Mouse (Mus musculus) heart, adult 18-20 months (tissue): ENCODE data around the gene Spryd3. TPM values are rescaled to one million over a fixed set of nuclear protein-coding genes. Genes with fewer than 3 reads are reported as not detected.
"Not testable (repeated sequence)": the region's sequence is repeated elsewhere in the genome, so short reads cannot be mapped to it uniquely, and the experiment has no call there.

Experiments used
- DNase-seq, 2 experiments: peaks; one replicate each; pipeline ENCODE4 v3.0.0; 2021 to 2022; ENCODE audit warnings: mixed read lengths in 1 of 2
- long read RNA-seq, 2 experiments: library from polyadenylated mRNA; stranded (forward); transcript quantifications; one replicate each; pipeline ENCODE4 v2.0.0; 2021
- total RNA-seq, 2 experiments: library from RNA; stranded (reverse); gene quantifications; 2 replicates each; pipeline ENCODE4 v1.2.3; 2021

Spryd3 gene
- 10 to 100 TPM; 14.4 to 15.3 TPM for total RNA-seq
- long read RNA-seq, experiment 1, transcript Spryd3-203 (11 exons, 2,456 nt) = major isoform, 8 of 10 reads
- long read RNA-seq, experiment 1, partial matches to known transcripts = 0 of 10 reads
- long read RNA-seq, experiment 1, other reads (novel, unspliced or antisense) = 2 of 10 reads
- long read RNA-seq, experiment 2, partial matches to known transcripts = 2 of 7 reads
- long read RNA-seq, experiment 2, other reads (novel, unspliced or antisense) = 3 of 7 reads

- DNase-seq = peak; percentile 98 to 99
These were observed at the start of gene Spryd3 for GRCm38 (mm10) chr15:102136129-102136758. Gene Spryd3 (minus strand): TSS chr15:102136234.

GRCm38 (mm10) chr15:102183076-102183475 is 47.0 kb upstream of the Spryd3 start:
- DNase-seq = no peak

- no peak for DNase-seq
These were observed 43.9 kb upstream of the Spryd3 start for GRCm38 (mm10) chr15:102179924-102180323.

DNA sequence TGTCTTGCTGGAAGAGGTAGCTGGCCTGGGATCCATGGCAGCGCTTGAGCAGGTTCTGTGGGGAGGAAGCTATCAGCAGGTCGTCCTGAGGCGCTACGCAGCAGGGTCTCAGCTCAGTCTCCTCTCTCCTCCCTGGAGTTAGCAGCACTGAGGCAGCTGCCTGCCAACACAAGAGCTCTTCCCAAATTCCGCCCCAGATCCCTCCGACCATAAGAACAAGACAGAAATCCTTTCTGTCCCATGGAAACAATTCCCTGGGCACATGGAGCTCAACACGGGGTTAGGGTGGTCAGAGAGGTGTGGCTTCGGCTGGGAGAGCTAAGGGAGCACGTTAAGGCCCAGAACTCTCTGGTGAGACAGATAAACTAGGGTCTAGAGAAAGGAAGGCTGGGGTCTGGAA is 43.1 kb upstream of the Spryd3 start:
- DNase-seq = no peak

DNA sequence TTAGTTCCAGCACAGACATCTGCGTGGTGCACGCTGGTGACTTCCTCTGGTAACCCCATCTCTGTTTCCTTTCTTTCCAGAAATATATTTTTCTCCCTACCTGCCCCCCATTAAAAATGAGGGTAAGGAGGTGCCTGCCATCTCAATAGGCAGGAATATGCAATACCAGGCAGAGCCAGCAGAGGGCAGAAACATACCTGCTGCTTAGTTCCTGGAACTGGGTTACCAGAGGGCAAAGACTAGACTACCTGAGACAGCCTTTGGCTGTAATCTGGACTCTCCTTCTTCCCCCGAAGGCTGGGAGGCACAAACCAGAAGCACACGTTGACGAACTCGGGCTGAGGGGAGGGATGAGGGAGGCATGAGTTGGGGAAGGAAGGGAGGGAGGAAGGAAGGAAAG is 42.2 kb upstream of the Spryd3 start:
- DNase-seq = peak; percentile 74 to 94

GRCm38 (mm10) chr15:102177417-102177816 is 41.4 kb upstream of the Spryd3 start:
- DNase-seq = no peak

DNA sequence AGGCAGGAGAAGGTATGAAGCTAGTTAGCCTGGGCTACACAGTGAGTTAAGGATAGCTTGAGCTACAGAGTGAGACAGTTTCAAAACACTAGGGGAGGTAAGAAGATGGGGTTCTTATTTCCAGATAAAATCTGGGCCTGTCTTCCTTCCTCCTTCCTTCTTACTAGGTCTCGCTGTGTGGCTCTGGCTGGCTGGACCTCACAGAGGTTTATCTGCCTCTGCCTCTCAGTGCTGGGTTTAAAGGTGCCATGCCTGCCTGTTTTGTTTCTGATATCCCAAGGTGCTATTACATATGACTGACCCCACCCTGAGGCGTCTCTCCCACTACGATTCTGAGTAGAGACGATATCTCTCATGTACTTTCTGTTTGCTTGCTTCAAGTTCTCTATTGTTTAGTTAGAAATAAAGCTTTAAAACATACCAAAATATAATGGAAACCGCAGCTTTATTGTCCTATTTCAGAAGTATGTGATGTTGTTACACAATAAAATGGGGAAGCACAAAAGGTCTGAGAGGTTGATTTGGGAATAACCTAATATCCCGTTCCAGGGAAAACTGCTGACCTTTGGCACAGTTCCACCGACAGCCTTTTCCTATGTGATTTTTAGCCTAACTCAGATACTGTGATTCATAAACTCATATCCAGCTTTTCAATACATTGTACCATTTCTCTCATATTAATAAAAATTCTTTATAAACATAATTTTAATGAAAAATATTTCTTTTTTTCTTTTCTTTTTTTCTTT is 40.7 kb upstream of the Spryd3 start:
- DNase-seq = peak in 1 of 2 experiments; percentile 22

- DNase-seq = no peak
These were observed 39.8 kb upstream of the Spryd3 start for GRCm38 (mm10) chr15:102175736-102176319.

GRCm38 (mm10) chr15:102173581-102173980 is 37.5 kb upstream of the Spryd3 start:
- DNase-seq = no peak

DNA sequence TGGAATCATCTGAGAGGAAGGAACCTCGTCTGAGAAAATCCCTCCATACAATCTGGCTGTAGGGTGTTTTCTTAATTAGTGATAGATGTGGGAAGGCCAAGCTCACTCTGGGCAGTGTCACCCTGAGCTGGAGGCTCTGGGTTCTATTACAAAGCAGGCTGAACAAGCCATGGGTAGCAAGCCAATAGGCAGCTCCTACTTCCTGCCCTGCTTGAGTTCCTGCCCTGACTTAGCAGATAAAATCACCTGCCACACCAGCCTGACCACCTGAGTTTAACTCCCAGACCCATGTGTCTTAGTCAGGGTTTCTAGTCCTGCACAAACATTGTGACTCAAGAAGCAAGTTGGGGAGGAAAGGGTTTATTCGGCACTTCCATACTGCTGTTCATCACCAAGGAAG is 33.0 kb upstream of the Spryd3 start:
- no peak for DNase-seq

DNA sequence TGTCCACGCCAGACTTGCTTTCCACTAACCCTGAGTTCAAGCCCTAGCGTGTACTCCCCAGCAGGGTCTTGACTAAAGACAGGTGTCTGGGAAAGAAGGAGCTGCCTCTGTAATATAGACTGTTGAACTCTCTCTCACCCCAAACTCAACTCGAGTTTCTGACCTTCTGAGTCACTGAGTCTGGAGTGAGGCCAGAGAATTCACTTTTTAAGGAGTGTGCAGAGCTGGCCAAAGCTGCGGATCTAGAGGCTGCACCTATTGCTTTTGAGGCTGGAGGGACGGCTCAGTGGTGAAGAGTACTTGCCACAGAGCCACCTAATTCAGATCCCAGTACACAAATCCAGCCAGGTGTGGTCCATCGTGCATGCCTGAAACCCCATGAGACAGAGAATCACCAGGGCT is 31.6 kb upstream of the Spryd3 start:
- no peak for DNase-seq

DNA sequence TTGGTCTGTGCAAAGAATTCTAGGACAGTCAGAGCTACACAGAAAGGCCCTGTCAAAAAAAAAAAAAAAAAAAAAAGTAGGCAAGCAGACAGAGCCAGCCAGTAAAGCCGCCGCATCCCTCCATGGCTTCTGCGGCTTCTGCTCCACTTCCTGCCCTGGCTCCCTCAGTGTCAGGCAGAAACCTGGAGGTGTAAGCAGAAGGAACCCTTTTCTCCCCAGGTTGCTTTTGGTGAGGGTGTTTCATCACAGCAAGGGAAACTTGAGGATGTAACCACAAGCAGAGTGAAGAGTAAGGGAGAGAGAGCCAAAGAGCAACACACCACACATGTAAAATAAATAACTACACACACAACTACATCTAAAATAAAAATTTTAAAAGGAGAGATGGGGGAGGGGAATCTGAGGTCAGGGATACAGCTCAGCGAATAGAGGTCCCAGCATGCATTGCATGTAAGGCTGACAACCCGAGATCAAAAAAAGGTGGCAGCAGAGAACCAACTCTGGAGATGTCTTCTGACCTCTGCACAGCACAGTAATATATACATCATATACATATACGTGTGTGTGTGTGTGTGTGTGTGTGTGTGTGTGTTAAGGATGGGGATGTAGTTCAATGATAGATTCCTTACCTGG is 29.6 kb upstream of the Spryd3 start:
- DNase-seq = no peak

- no peak for DNase-seq
These were observed 28.1 kb upstream of the Spryd3 start for GRCm38 (mm10) chr15:102163900-102164693.

DNA sequence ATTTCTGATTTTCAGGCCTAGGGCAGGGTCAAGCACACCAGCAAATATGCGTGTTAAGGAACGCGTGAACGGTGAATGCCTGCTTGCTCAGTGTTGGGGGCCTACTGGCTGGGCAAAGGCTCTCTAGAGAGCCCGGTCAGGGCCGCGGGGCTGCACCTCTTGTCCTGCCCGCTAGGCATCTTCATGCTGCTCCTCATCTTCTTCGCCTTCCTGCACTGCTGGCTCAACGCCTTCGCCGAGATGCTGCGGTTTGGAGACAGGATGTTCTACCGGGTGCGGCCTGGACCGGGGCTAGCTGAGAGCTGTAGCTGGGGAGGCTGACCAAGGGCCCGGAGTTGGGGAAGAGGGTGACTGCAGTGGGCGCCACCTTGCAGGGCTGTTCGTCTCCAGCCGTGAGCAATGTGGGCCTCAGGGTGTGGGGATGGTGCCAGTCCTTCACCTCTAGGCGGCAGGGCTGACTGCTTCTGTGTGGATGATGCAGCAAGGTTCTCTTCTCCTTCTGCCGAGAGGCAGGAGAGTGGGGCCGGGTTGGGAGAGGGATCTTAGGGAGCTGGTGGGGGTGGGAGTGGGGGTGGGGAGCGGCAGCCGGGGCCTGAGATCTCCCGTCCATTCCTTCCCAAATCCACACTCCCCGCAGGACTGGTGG is 24.5 kb upstream of the Spryd3 start:
- no peak for DNase-seq

DNA sequence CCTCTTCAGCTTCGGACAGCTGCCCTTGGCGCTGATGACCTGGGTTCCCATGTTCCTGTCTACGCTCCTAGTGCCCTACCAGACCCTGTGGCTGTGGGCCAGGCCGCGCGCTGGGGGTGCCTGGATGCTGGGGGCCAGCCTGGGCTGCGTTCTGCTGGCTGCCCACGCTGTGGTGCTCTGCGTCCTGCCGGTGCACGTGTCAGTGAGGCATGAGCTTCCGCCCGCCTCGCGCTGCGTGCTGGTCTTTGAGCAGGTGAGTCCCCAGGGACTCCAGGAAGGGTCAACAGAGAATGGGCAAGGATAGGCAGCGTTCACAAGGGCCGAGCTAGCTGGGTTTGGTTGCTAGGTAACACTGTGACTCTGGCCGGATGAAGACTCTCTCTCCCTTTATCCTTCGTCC is 20.8 kb upstream of the Spryd3 start:
- no peak for DNase-seq

DNA sequence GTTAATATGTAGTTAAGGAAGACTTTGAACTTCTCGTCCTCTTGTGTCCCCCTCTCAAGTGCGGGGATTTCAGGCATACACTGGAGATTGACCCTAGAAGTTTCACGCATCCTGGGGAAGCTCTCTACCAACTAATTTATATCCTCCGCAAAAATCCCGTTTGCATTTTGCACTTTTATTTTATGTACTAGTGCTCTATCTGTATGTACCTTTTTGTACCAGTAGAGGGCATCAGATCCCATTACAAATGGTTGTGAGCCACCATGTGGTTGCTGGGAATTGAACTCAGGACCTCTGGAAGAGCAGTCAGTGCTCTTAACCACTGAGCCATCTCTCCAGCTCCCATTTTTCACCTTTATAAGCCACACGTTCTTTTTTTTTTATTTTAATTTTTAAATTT is 19.0 kb upstream of the Spryd3 start:
- not testable (repeated sequence) for DNase-seq

DNA sequence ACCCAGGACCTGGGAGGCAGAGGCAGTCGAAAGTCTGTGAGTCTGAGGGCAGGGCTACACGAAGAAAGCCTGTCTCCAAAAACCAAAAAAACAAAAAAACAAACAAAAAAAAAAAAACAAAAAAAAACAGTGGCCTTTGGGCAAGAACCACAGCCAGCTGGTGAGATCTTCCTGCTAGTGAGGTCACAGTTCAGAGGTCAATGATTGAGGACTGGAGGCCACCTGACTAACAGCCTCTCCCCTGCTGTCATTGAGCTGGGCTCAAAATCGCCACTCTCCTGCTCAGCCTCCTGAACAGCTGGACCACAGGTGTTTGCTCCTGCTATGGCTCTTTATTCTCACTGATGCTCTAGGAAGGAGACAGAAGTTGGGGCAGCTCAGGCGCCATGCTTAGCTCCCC is 16.6 kb upstream of the Spryd3 start:
- DNase-seq = no peak

GRCm38 (mm10) chr15:102150301-102151135 is 14.5 kb upstream of the Spryd3 start, which contains the start of gene Soat2:
Gene Soat2 (plus strand): TSS chr15:102150526.
- DNase-seq = peak; percentile 45 to 68

DNA sequence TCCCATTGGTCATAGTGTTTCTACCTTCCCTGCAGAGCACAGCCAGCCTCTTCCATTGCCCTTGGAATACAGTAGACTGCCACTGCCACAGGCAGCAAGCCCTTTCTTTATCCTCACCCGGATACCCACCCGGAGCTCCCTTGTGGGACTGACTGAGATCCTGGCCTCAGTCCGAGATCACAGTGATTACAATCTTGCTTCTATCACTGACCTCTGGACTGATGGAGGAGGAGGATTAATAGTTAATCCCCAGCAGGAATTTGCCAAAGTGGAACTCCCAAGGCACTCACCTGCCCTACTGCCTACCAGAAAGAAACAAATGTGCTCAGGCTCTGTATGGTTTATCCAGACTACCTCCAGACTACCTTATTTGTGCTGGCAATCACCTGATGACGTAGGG is 13.5 kb upstream of the Spryd3 start:
- DNase-seq = no peak
